Mouse (Mus musculus) lung, adult 2 months (tissue): Measurements from ENCODE around the gene Prtg. TPM values are rescaled to one million over a fixed set of nuclear protein-coding genes. Genes with fewer than 3 reads are reported as not detected.

Experiments
- DNase-seq: peaks from one replicate; pipeline ENCODE4 v3.0.0; 2022
- H3K4me1 ChIP-seq: fragments of 200-500 bp; 2 replicates; pipeline ENCODE4 v1.6.1; 2011; ENCODE audit warnings: low read length; ENCODE audit not compliant: control insufficient read depth, insufficient read depth
- H3K4me3 ChIP-seq: fragments of 200-500 bp; replicated peaks from 2 replicates; pipeline ENCODE3; 2011; ENCODE audit warnings: low read depth, mild to moderate bottlenecking, control low read depth, low read length; ENCODE audit errors: extremely low read depth
- CTCF ChIP-seq: fragments of 200-500 bp; IDR thresholded peaks from 2 replicates; pipeline ENCODE4 v1.5.1; 2011; ENCODE audit warnings: mild to moderate bottlenecking, low read length, control low read depth; ENCODE audit not compliant: insufficient read depth
- POLR2A ChIP-seq: fragments of 200-500 bp; IDR thresholded peaks from 2 replicates; pipeline ENCODE4 v1.6.1; 2011; ENCODE audit warnings: low read depth, mild to moderate bottlenecking, control low read depth, low read length, borderline replicate concordance; ENCODE audit errors: extremely low read depth
- WGBS: fragments of 180-500 bp; shearing (Covaris S2); methylation state at CpG from one replicate; pipeline ENCODE4 v1.1.7; 2018; 5-methylcytosine and 5-hydroxymethylcytosine counted together
- polyA plus RNA-seq: library from polyadenylated mRNA; depleted of rRNA; stranded (reverse); fragments of >200 nt; gene quantifications from 2 replicates; pipeline ENCODE4 v1.2.3, GENCODE M21; 2012

Gene Prtg
- polyA plus RNA-seq, 1 experiment: 0.04 TPM

GRCm38 (mm10) chr9:72833992-72834696 lies 27.5 kb downstream of the Prtg start:
- Histone ChIP-seq H3K4me3 (no peak overlapping the region), H3K4me1 (no peaks in the 10 kb centered on the region; the same call in 1 of the 2 replicates)
- TF ChIP-seq POLR2A: no peak
- no peak for TF ChIP-seq CTCF
- no peak for DNase-seq
- 33% methylated on average over 10 of the region's 10 CpGs for WGBS

GRCm38 (mm10) chr9:72835007-72835406 lies 28.3 kb downstream of the Prtg start:
- WGBS: 98% methylated on average over 1 of the region's 1 CpGs
- no peaks in the 10 kb centered on the region; the same call in 1 of the 2 replicates for H3K4me1 ChIP-seq
- DNase-seq: no peak

GRCm38 (mm10) chr9:72836708-72837495 lies 30.2 kb downstream of the Prtg start:
- Histone ChIP-seq H3K4me3 (no peak overlapping the region), H3K4me1 (no peaks in the 10 kb centered on the region; the same call in 1 of the 2 replicates)
- 67% methylated on average over 11 of the region's 11 CpGs for WGBS
- TF ChIP-seq CTCF (no peak), POLR2A (no peak)
- DNase-seq: no peak

More at GRCm38 (mm10) chr9:72835007-72835406, 28.3 kb downstream of the Prtg start:
- TF ChIP-seq POLR2A (no peak), CTCF (no peak)
- H3K4me3 ChIP-seq: no peak overlapping the region

GRCm38 (mm10) chr9:72837598-72838160 lies 31.0 kb downstream of the Prtg start:
- 56% methylated on average over 6 of the region's 6 CpGs for WGBS
- TF ChIP-seq POLR2A: no peak
- no peak for TF ChIP-seq CTCF
- H3K4me1 ChIP-seq: no peaks in the 10 kb centered on the region; the same call in 1 of the 2 replicates
- no peak for DNase-seq
- no peak overlapping the region for H3K4me3 ChIP-seq

- no peak for DNase-seq
- Histone ChIP-seq H3K4me1 (no peaks in the 10 kb centered on the region; the same call in 1 of the 2 replicates), H3K4me3 (no peak overlapping the region)
- TF ChIP-seq CTCF (no peak), POLR2A (no peak)
- WGBS: 46% methylated on average over 3 of the region's 3 CpGs
Measured at GRCm38 (mm10) chr9:72838256-72838655, 31.6 kb downstream of the Prtg start.

- Histone ChIP-seq H3K4me1 (no peaks in the 10 kb centered on the region; the same call in 1 of the 2 replicates), H3K4me3 (no peak overlapping the region)
- WGBS: 86% methylated on average over 15 of the region's 15 CpGs
- DNase-seq: no peak
- TF ChIP-seq CTCF (no peak), POLR2A (no peak)
Measured at GRCm38 (mm10) chr9:72839346-72839990, 32.8 kb downstream of the Prtg start.

GRCm38 (mm10) chr9:72844496-72844895 lies 37.8 kb downstream of the Prtg start:
- H3K4me1 ChIP-seq: no peaks in the 10 kb centered on the region
- no peak overlapping the region for H3K4me3 ChIP-seq
- no peak for DNase-seq
- TF ChIP-seq POLR2A (no peak), CTCF (no peak)
- WGBS: 88% methylated on average over 5 of the region's 5 CpGs

- H3K4me1 ChIP-seq: no peaks in the 10 kb centered on the region
- DNase-seq: no peak
- TF ChIP-seq POLR2A (no peak), CTCF (no peak)
- H3K4me3 ChIP-seq: no peak overlapping the region
- 73% methylated on average over 4 of the region's 4 CpGs for WGBS
Measured at GRCm38 (mm10) chr9:72846160-72846559, 39.5 kb downstream of the Prtg start.

GRCm38 (mm10) chr9:72851541-72851940 lies 44.9 kb downstream of the Prtg start:
- WGBS: 92% methylated on average over 10 of the region's 10 CpGs
- TF ChIP-seq CTCF: no peak
- no peak for TF ChIP-seq POLR2A
- no peak for DNase-seq
- no peaks in the 10 kb centered on the region for H3K4me1 ChIP-seq
- H3K4me3 ChIP-seq: no peak overlapping the region
